Mouse (Mus musculus): ENCODE data around the gene Pole4. TPM values are rescaled to one million over a fixed set of nuclear protein-coding genes. Genes with fewer than 3 reads are reported as not detected.

The Pole4 gene
- polyA plus RNA-seq, 1 experiment from 2014 or later: 133 TPM

DNA sequence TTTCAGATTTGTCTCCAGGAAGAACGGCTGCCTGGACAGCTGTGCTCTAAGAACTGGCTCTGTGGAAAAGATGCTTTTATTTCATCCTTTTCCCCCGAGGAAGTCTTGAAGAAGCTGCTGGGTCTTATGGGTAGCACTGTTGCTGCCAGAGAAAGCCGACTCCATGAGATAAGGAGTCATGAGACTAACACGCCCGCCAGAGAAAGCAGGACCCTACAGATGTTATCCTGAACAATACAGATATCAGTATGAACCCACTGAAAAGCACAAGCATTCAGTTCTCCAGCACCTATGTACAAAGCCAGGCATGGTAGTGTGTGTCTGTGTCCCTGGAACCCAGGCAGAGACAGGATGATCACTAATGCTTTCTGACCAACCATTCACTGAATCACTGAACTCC, 129.7 kb downstream of the Pole4 start:
- Histone ChIP-seq H3K9me3 (replicated peaks; ENCODE audit: control insufficient read depth, low read length, poor library complexity, severe bottlenecking) (no peaks in the 10 kb centered on the region), H3K4me3 (ENCODE audit: low read depth, low read length) (no peak overlapping the region), H3K27ac (ENCODE audit: low read length) (no peak overlapping the region), H3K36me3 (ENCODE audit: control insufficient read depth, insufficient read depth, low read length) (no peaks in the 10 kb centered on the region), H3K9ac (ENCODE audit: low read depth, low read length) (no peak overlapping the region), H3K4me2 (ENCODE audit: low read length) (no peak overlapping the region), H3K4me1 (ENCODE audit: control insufficient read depth, insufficient read depth, low read length) (no peaks in the 10 kb centered on the region), H3K27me3 (ENCODE audit: control insufficient read depth, insufficient read depth, low read depth, low read length) (no peaks in the 10 kb centered on the region)
- no peak for ATAC-seq
- 86% methylated on average over 5 of the region's 5 CpGs for WGBS

Other genes starting within 250 kb of the Pole4 start
- 1.3 and 1.7 TPM in 2 replicates for gene Hk2, start 69.1 kb upstream of the Pole4 start, polyA plus RNA-seq (2015; fragmentation: Nextera tagmentation; extraction: Ambion mirVana)
- gene Sema4f, start 234.4 kb upstream of the Pole4 start, polyA plus RNA-seq (2015; fragmentation: Nextera tagmentation; extraction: Ambion mirVana): 18.9 and 20.3 TPM in 2 replicates
- not detected in 2 replicates for gene M1ap, start 241.5 kb upstream of the Pole4 start, polyA plus RNA-seq (2015; fragmentation: Nextera tagmentation; extraction: Ambion mirVana)